Mouse (Mus musculus): ENCODE measurements around the gene Alpk1. TPM values are rescaled to one million over a fixed set of nuclear protein-coding genes. Genes with fewer than 3 reads are reported as not detected.

Alpk1 gene
- polyA plus RNA-seq, 1 experiment from 2014 or later, result 0.85 TPM

- TF ChIP-seq CTCF (IDR thresholded peaks at IDR 0.05; ENCODE audit: low read depth), result no peak
- Histone ChIP-seq H3K36me3 (ENCODE audit: control insufficient read depth, insufficient read depth) (no peaks in the 10 kb centered on the region), H3K4me1 (replicated peaks; ENCODE audit: control insufficient read depth, insufficient read depth, low read length) (peaks cover 8% of the 10 kb centered on the region; the same call in 1 of the 2 replicates), H3K27ac (ENCODE audit: low read depth, low read length) (no peak overlapping the region), H3K4me3 (ENCODE audit: low read depth, low read length) (no peak overlapping the region), H3K27me3 (replicated peaks; ENCODE audit: control insufficient read depth, insufficient read depth, low read length) (peaks cover 93% of the 10 kb centered on the region), H3K4me2 (replicated peaks; ENCODE audit: low read depth) (no peak overlapping the region), H3K9me3 (ENCODE audit: control insufficient read depth) (no peaks in the 10 kb centered on the region), H3K9ac (ENCODE audit: low read depth, low read length) (no peak overlapping the region)
- WGBS, result 6% methylated on average over 17 of the region's 17 CpGs
- ATAC-seq, result no peak
These were observed 149.5 kb downstream of the Alpk1 start for GRCm38 (mm10) chr3:127630735-127631372.

GRCm38 (mm10) chr3:127630190-127630589, 150.1 kb downstream of the Alpk1 start:
- no peak for TF ChIP-seq CTCF (IDR thresholded peaks at IDR 0.05; ENCODE audit: low read depth)

GRCm38 (mm10) chr3:127628311-127629184, 151.8 kb downstream of the Alpk1 start:
- 3% methylated on average over 37 of the region's 37 CpGs for WGBS
- Histone ChIP-seq H3K9me3 (ENCODE audit: control insufficient read depth) (no peaks in the 10 kb centered on the region), H3K27ac (ENCODE audit: low read depth, low read length) (no peak overlapping the region), H3K4me2 (replicated peaks; ENCODE audit: low read depth) (no peak overlapping the region; the same call in 1 of the 2 replicates), H3K9ac (ENCODE audit: low read depth, low read length) (no peak overlapping the region), H3K4me1 (replicated peaks; ENCODE audit: control insufficient read depth, insufficient read depth, low read length) (peaks cover 8% of the 10 kb centered on the region; the same call in 1 of the 2 replicates), H3K27me3 (replicated peaks; ENCODE audit: control insufficient read depth, insufficient read depth, low read length) (peaks cover 90% of the 10 kb centered on the region), H3K36me3 (ENCODE audit: control insufficient read depth, insufficient read depth) (no peaks in the 10 kb centered on the region), H3K4me3 (ENCODE audit: low read depth, low read length) (no peak overlapping the region)
- TF ChIP-seq CTCF (IDR thresholded peaks at IDR 0.05; ENCODE audit: low read depth), result no peak
- no peak for ATAC-seq

More at GRCm38 (mm10) chr3:127630190-127630589, 150.1 kb downstream of the Alpk1 start:
- Histone ChIP-seq H3K27me3 (replicated peaks; ENCODE audit: control insufficient read depth, insufficient read depth, low read length) (peaks cover 95% of the 10 kb centered on the region), H3K9ac (ENCODE audit: low read depth, low read length) (no peak overlapping the region), H3K4me1 (replicated peaks; ENCODE audit: control insufficient read depth, insufficient read depth, low read length) (peaks cover 8% of the 10 kb centered on the region; the same call in 1 of the 2 replicates), H3K27ac (ENCODE audit: low read depth, low read length) (no peak overlapping the region), H3K36me3 (ENCODE audit: control insufficient read depth, insufficient read depth) (no peaks in the 10 kb centered on the region), H3K9me3 (ENCODE audit: control insufficient read depth) (no peaks in the 10 kb centered on the region), H3K4me2 (replicated peaks; ENCODE audit: low read depth) (no peak overlapping the region), H3K4me3 (ENCODE audit: low read depth, low read length) (no peak overlapping the region)
- 6% methylated on average over 1 of the region's 1 CpGs for WGBS
- ATAC-seq, result no peak

GRCm38 (mm10) chr3:127627956-127628310, 152.4 kb downstream of the Alpk1 start:
- 3% methylated on average over 9 of the region's 9 CpGs for WGBS
- Histone ChIP-seq H3K27me3 (replicated peaks; ENCODE audit: control insufficient read depth, insufficient read depth, low read length) (peaks cover 86% of the 10 kb centered on the region), H3K9me3 (ENCODE audit: control insufficient read depth) (no peaks in the 10 kb centered on the region), H3K4me3 (ENCODE audit: low read depth, low read length) (no peak overlapping the region), H3K36me3 (ENCODE audit: control insufficient read depth, insufficient read depth) (no peaks in the 10 kb centered on the region), H3K9ac (ENCODE audit: low read depth, low read length) (no peak overlapping the region), H3K4me2 (replicated peaks; ENCODE audit: low read depth) (no peak overlapping the region; the same call in 1 of the 2 replicates), H3K27ac (ENCODE audit: low read depth, low read length) (no peak overlapping the region), H3K4me1 (replicated peaks; ENCODE audit: control insufficient read depth, insufficient read depth, low read length) (peaks cover 3% of the 10 kb centered on the region; the same call in 1 of the 2 replicates)
- ATAC-seq, result 0 out of 2 replicates have a peak, but pooled peaks have one; percentile 16
- no peak for TF ChIP-seq CTCF (IDR thresholded peaks at IDR 0.05; ENCODE audit: low read depth)

GRCm38 (mm10) chr3:127627151-127627955, 153.0 kb downstream of the Alpk1 start:
- 0 out of 2 replicates have a peak, but pooled peaks have one; percentile 12 for ATAC-seq
- Histone ChIP-seq H3K4me3 (ENCODE audit: low read depth, low read length) (no peak overlapping the region), H3K27ac (ENCODE audit: low read depth, low read length) (no peak overlapping the region), H3K4me2 (replicated peaks; ENCODE audit: low read depth) (no peak overlapping the region), H3K36me3 (ENCODE audit: control insufficient read depth, insufficient read depth) (no peaks in the 10 kb centered on the region), H3K27me3 (replicated peaks; ENCODE audit: control insufficient read depth, insufficient read depth, low read length) (peaks cover 80% of the 10 kb centered on the region), H3K9me3 (ENCODE audit: control insufficient read depth) (no peaks in the 10 kb centered on the region), H3K4me1 (replicated peaks; ENCODE audit: control insufficient read depth, insufficient read depth, low read length) (peaks cover under 1% of the 10 kb centered on the region; the same call in 1 of the 2 replicates), H3K9ac (ENCODE audit: low read depth, low read length) (no peak overlapping the region)
- no peak for TF ChIP-seq CTCF (IDR thresholded peaks at IDR 0.05; ENCODE audit: low read depth)
- WGBS, result 4% methylated on average over 28 of the region's 28 CpGs

All from intestine, postnatal 0 days (tissue).